Mouse (Mus musculus) brain, embryonic 14.5 days (tissue): ENCODE measurements around the gene Tmem87a.

ENCODE experiments used
- CTCF ChIP-seq: fragments of 200-500 bp; IDR thresholded peaks from 2 replicates; pipeline ENCODE4 v1.5.1; 2012; ENCODE audit warnings: inconsistent platforms, mild to moderate bottlenecking, moderate library complexity, borderline replicate concordance; ENCODE audit not compliant: insufficient read depth, insufficient read length; ENCODE audit errors: extremely low read depth
- POLR2A ChIP-seq: fragments of 200-500 bp; IDR thresholded peaks from 2 replicates; pipeline ENCODE4 v1.6.1; 2012; ENCODE audit warnings: mild to moderate bottlenecking, inconsistent platforms, borderline replicate concordance; ENCODE audit not compliant: poor library complexity, insufficient read depth, insufficient read length, severe bottlenecking; ENCODE audit errors: extremely low read depth

DNA sequence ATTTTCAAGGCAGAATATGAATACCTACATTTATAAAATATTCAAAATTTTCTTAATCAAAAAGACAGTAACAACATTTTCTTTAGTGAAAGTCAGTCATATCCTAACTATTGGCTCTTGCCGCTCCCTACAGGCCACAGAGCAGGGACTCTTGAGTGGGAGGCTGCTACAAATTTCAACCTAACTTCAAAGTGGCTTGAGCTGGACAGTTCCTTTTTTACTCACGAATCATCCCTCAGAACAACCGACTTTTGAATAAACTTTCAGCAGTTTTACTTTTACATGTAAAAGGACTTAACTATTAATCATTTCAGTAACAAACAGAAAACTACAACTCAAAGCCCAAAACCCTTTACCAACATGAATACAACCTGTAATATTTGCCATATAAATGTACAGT, 1.1 kb downstream of the Tmem87a start:
- TF ChIP-seq CTCF = no peak
- no peak for TF ChIP-seq POLR2A
